Mouse (Mus musculus): ENCODE measurements around the gene Dnah10. TPM values are rescaled to one million over a fixed set of nuclear protein-coding genes. Genes with fewer than 3 reads are reported as not detected.

The Dnah10 gene
- polyA plus RNA-seq, 1 experiment from 2014 or later, result 0.12 TPM

DNA sequence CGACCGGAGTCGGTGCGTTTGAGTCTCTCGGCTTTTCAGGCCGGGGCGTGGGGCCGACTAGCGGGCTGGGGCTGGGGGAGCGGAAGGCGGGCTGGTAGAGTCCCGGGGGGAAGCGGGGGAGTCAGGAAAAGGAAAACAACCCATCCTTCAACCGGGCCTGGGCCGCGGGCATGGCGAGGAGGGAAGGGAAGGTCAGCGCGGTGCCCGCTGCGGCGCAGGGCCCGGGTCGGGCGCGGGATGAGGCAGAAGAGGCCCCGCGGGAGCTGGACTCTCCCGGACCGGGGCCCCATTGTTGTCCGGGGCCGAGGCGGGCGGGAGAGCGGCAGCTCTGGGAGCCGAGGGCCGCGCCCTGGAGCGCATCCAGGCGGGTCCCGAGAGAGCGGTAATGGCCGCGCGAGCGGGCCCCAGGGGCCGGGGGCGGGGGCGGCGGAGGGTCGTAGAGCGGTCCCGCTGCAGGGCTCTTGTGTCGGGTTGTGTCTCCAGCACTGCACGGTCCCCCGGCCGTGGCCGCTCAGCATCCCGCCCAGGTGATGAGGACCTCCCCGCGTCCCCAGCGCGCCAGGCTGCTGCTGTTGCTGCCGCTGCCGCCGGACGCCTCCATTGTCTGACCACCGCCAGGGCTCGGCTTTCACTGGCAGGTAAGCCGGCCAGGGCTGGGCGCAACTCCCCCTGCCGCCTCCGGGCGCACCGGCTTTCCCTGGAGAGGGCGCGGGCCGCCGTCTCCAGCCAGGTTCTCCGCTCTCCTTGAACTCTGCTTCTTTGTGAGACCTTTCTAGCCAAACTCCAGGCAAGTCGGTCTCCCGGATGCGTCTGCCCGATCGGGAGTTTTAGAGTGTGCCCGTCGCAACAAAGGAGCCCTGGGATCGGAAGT lies 138.2 kb downstream of the Dnah10 start:
- peak overlapping the region; percentile 94 for H3K4me2 ChIP-seq (ENCODE audit: low read depth, low read length, severe bottlenecking)
- peak overlapping the region; percentile 99 for H3K4me3 ChIP-seq (ENCODE audit: low read depth, low read length)
- H3K4me1 ChIP-seq (replicated peaks; ENCODE audit: control insufficient read depth, insufficient read depth, low read length), result peaks cover 7% of the 10 kb centered on the region; the same call in 1 of the 2 replicates
- H3K27me3 ChIP-seq (ENCODE audit: control insufficient read depth, insufficient read depth, low read length), result peaks cover 4% of the 10 kb centered on the region
- DNase-seq (ENCODE audit: low spot score) (peak; percentile 81), ATAC-seq (replicated peaks; ENCODE audit: low FRiP score) (peak; percentile 62)
- H3K9ac ChIP-seq (ENCODE audit: low read length), result peak overlapping the region; percentile 97
- H3K27ac ChIP-seq (ENCODE audit: low read depth, low read length), result peak overlapping the region; percentile 87
- under 1% methylated on average over 85 of the region's 88 CpGs for WGBS
- no peaks in the 10 kb centered on the region for H3K9me3 ChIP-seq (ENCODE audit: control insufficient read depth, low read length)
- H3K36me3 ChIP-seq (ENCODE audit: control insufficient read depth, insufficient read depth, low read length), result no peaks in the 10 kb centered on the region

DNA sequence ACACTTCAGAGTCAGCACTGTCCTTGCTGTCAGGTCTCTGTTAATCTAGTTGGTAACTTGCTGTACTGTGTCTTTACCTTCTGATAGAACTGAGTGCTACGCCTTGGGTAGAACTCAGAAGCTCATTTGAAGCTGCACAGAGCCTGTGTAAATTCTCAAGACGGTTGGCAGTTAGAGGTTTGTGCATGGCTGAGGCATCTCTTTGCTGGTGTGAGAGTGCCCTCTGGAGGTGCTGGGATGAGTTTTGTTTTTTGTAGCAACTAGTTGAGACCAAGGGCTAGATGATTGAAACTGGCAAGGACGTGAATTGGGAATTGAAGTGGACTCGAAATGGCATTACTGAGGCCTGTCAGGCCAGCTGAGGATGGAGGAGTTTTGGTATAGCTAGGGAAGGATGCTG lies 144.1 kb downstream of the Dnah10 start:
- Histone ChIP-seq H3K4me3 (ENCODE audit: low read depth, low read length) (no peak overlapping the region), H3K9me3 (ENCODE audit: control insufficient read depth, low read length) (no peaks in the 10 kb centered on the region), H3K27me3 (ENCODE audit: control insufficient read depth, insufficient read depth, low read length) (no peaks in the 10 kb centered on the region), H3K4me1 (replicated peaks; ENCODE audit: control insufficient read depth, insufficient read depth, low read length) (peaks cover 3% of the 10 kb centered on the region; the same call in 1 of the 2 replicates), H3K36me3 (ENCODE audit: control insufficient read depth, insufficient read depth, low read length) (no peaks in the 10 kb centered on the region), H3K9ac (ENCODE audit: low read length) (no peak overlapping the region), H3K4me2 (ENCODE audit: low read depth, low read length, severe bottlenecking) (no peak overlapping the region), H3K27ac (ENCODE audit: low read depth, low read length) (no peak overlapping the region)
- ATAC-seq (replicated peaks; ENCODE audit: low FRiP score) (no peak), DNase-seq (ENCODE audit: low spot score) (peak; percentile 68)
- WGBS, result 58% methylated on average over 4 of the region's 4 CpGs

DNA sequence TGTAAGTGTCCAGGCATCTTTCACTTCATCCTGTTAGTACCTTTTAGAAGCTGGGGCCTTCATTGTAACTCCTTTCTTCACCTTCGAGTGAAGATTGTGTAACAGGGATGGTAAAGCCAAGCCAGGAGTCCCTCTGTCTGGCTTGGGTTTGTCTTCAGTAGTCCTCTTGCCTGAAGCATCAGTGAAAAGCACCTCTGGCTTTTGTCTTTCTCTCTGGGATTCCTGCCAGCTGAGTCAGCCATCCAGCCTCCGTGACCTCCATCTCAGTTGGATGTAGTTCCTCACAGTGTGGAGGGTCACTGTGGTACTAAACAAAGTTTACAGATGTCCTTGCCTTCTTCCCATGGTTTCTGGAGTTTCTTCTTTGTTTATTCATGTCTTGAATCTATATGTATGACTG lies 147.1 kb downstream of the Dnah10 start:
- Histone ChIP-seq H3K4me2 (ENCODE audit: low read depth, low read length, severe bottlenecking) (no peak overlapping the region), H3K36me3 (ENCODE audit: control insufficient read depth, insufficient read depth, low read length) (no peaks in the 10 kb centered on the region), H3K4me3 (ENCODE audit: low read depth, low read length) (no peak overlapping the region), H3K27me3 (ENCODE audit: control insufficient read depth, insufficient read depth, low read length) (no peaks in the 10 kb centered on the region), H3K4me1 (replicated peaks; ENCODE audit: control insufficient read depth, insufficient read depth, low read length) (no peaks in the 10 kb centered on the region), H3K27ac (ENCODE audit: low read depth, low read length) (no peak overlapping the region), H3K9ac (ENCODE audit: low read length) (no peak overlapping the region), H3K9me3 (ENCODE audit: control insufficient read depth, low read length) (no peaks in the 10 kb centered on the region)
- ATAC-seq (replicated peaks; ENCODE audit: low FRiP score) (no peak), DNase-seq (ENCODE audit: low spot score) (no peak)
- WGBS, result 81% methylated on average over 2 of the region's 2 CpGs

DNA sequence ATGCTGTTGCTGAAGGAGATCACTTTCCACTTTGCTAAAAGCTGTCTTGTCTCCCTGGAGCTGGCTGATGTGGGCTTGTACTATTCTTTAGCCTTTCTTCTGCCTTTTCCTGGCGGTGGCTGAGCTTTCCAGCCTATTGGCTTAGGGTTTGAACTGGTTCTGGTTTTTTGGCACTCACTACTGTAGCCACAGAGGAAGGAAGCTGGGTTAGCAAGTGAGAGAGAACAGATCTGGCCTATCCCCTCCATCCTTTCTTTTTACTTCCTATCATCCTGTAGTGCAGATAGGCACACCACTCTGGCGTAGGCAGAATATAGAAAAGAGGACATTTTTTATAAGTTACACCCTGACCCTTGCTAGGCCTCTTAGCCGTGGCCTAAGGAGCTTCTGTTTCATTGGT lies 148.2 kb downstream of the Dnah10 start:
- H3K27me3 ChIP-seq (ENCODE audit: control insufficient read depth, insufficient read depth, low read length), result no peaks in the 10 kb centered on the region
- DNase-seq (ENCODE audit: low spot score) (no peak), ATAC-seq (replicated peaks; ENCODE audit: low FRiP score) (no peak)
- H3K4me2 ChIP-seq (ENCODE audit: low read depth, low read length, severe bottlenecking), result no peak overlapping the region
- no peak overlapping the region for H3K9ac ChIP-seq (ENCODE audit: low read length)
- 89% methylated on average over 3 of the region's 3 CpGs for WGBS
- H3K36me3 ChIP-seq (ENCODE audit: control insufficient read depth, insufficient read depth, low read length), result no peaks in the 10 kb centered on the region
- H3K27ac ChIP-seq (ENCODE audit: low read depth, low read length), result no peak overlapping the region
- no peaks in the 10 kb centered on the region for H3K4me1 ChIP-seq (replicated peaks; ENCODE audit: control insufficient read depth, insufficient read depth, low read length)
- H3K4me3 ChIP-seq (ENCODE audit: low read depth, low read length), result no peak overlapping the region
- H3K9me3 ChIP-seq (ENCODE audit: control insufficient read depth, low read length), result no peaks in the 10 kb centered on the region

DNA sequence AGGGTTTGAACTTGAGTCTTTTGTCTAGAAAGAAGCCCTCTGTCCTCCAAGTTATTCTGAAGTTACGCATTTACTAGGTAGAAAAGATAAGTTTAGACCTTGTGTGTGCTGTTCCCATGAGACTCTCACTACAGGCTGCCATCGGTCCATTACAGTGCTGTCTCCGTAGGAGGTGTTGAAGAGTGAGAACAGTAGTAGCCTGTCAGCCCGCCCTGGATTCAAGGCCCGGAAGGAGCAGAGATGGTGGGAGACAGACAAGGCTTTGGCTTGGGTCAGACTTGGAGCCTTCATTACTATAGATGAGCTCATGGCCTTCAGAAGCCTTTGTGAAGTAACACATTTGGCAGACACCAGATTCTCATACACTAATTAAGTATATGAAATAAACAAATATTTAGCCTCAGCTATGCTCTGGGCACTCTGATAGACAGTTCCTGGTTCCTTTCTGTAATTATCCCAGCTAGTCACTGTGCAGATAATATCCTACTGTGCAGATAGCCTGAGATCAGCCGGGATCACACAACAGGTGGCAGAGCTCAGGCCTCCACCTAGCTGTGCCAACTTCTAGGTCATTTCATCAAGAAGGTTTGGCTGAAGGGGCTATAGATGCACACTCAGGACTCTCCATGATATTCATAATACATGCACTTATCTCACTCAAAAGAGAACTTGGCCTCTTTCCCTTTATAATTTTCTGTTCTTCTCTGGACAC lies 149.2 kb downstream of the Dnah10 start:
- ATAC-seq (replicated peaks; ENCODE audit: low FRiP score), result no peak
- WGBS, result 94% methylated on average over 6 of the region's 6 CpGs

DNA sequence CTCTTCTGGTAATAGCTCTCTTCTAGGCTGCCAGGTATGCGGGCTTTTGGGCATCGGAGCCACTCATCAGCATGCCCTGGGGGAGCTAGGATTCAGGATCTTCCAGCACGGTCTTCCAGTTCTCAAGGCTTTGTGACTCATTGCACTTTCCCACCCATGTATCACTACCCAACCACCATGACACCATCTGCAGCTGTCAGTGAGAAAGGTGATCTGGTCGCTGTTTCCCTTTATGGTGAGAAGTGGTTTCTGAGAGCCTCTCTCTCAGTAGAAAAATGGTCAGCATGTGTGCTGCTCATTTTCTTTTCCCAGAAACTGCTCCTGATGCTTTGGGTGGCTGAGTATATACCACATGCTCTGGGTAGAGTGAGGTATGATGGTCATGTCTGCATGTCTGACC lies 154.4 kb downstream of the Dnah10 start:
- H3K4me1 ChIP-seq (replicated peaks; ENCODE audit: control insufficient read depth, insufficient read depth, low read length), result no peaks in the 10 kb centered on the region
- WGBS, result 96% methylated on average over 4 of the region's 4 CpGs
- no peak for DNase-seq (ENCODE audit: low spot score)
- H3K27ac ChIP-seq (ENCODE audit: low read depth, low read length), result no peak overlapping the region
- H3K27me3 ChIP-seq (ENCODE audit: control insufficient read depth, insufficient read depth, low read length), result no peaks in the 10 kb centered on the region
- ATAC-seq (replicated peaks; ENCODE audit: low FRiP score), result no peak
- no peak overlapping the region for H3K9ac ChIP-seq (ENCODE audit: low read length)
- no peak overlapping the region for H3K4me3 ChIP-seq (ENCODE audit: low read depth, low read length)
- no peaks in the 10 kb centered on the region for H3K36me3 ChIP-seq (ENCODE audit: control insufficient read depth, insufficient read depth, low read length)
- H3K4me2 ChIP-seq (ENCODE audit: low read depth, low read length, severe bottlenecking), result no peak overlapping the region
- no peaks in the 10 kb centered on the region for H3K9me3 ChIP-seq (ENCODE audit: control insufficient read depth, low read length)

More for the DNA sequence above, 149.2 kb downstream of the Dnah10 start:
- no peak overlapping the region for H3K4me3 ChIP-seq (ENCODE audit: low read depth, low read length)
- H3K36me3 ChIP-seq (ENCODE audit: control insufficient read depth, insufficient read depth, low read length), result no peaks in the 10 kb centered on the region
- DNase-seq (ENCODE audit: low spot score), result no peak
- H3K4me2 ChIP-seq (ENCODE audit: low read depth, low read length, severe bottlenecking), result no peak overlapping the region
- no peak overlapping the region for H3K27ac ChIP-seq (ENCODE audit: low read depth, low read length)
- H3K4me1 ChIP-seq (replicated peaks; ENCODE audit: control insufficient read depth, insufficient read depth, low read length), result no peaks in the 10 kb centered on the region
- no peaks in the 10 kb centered on the region for H3K9me3 ChIP-seq (ENCODE audit: control insufficient read depth, low read length)
- no peak overlapping the region for H3K9ac ChIP-seq (ENCODE audit: low read length)
- H3K27me3 ChIP-seq (ENCODE audit: control insufficient read depth, insufficient read depth, low read length), result no peaks in the 10 kb centered on the region

DNA sequence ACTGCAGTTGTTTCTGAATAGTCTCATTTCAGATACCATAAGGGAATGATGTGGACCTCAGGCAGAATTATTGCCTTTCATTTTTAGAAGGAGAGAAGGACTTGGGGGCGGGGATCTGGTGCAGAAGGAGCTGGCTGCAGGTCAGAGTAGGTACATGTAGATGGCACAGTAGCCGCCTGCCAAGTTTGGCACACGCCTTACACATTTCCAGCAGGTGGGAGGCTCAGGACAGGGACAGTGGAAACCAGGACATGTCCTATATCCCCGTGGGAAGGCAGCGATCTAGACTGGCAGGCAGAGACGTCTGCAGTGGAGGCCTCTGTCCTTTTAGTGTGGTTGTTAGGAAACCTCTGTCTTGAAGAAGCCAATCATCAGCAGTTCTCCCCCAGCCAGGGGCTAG lies 154.9 kb downstream of the Dnah10 start:
- no peak for DNase-seq (ENCODE audit: low spot score)

DNA sequence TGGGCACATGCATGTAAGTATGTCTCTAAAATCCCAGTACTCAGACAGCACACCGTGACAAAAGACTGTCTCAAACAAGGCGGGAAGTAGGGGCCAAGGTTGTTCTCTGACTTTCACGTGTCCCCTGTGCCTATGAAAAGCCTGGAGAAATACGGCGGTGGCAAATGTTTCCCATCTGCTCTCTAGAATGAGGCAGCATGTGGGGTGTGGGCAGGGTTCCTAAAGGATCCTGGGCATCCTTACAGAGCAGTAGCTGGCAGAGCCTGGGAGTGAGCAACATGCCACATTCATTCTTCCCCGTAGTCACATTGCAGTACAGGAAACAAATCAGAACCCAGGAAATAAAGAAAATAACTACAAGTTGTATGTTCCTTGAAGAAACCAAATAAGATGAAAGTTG lies 159.0 kb downstream of the Dnah10 start:
- H3K36me3 ChIP-seq (ENCODE audit: control insufficient read depth, insufficient read depth, low read length), result peaks cover 2% of the 10 kb centered on the region; the same call in 1 of the 2 replicates
- ATAC-seq (replicated peaks; ENCODE audit: low FRiP score), result no peak
- no peak overlapping the region for H3K9ac ChIP-seq (ENCODE audit: low read length)
- H3K27me3 ChIP-seq (ENCODE audit: control insufficient read depth, insufficient read depth, low read length), result no peaks in the 10 kb centered on the region
- H3K4me2 ChIP-seq (ENCODE audit: low read depth, low read length, severe bottlenecking), result no peak overlapping the region
- no peak overlapping the region for H3K4me3 ChIP-seq (ENCODE audit: low read depth, low read length)
- H3K4me1 ChIP-seq (replicated peaks; ENCODE audit: control insufficient read depth, insufficient read depth, low read length), result no peaks in the 10 kb centered on the region
- WGBS, result 94% methylated on average over 6 of the region's 6 CpGs
- H3K9me3 ChIP-seq (ENCODE audit: control insufficient read depth, low read length), result no peaks in the 10 kb centered on the region
- no peak for DNase-seq (ENCODE audit: low spot score)
- no peak overlapping the region for H3K27ac ChIP-seq (ENCODE audit: low read depth, low read length)

More for the DNA sequence above, 154.9 kb downstream of the Dnah10 start:
- H3K27ac ChIP-seq (ENCODE audit: low read depth, low read length), result no peak overlapping the region
- H3K4me2 ChIP-seq (ENCODE audit: low read depth, low read length, severe bottlenecking), result no peak overlapping the region
- no peak for ATAC-seq (replicated peaks; ENCODE audit: low FRiP score)
- H3K9me3 ChIP-seq (ENCODE audit: control insufficient read depth, low read length), result no peaks in the 10 kb centered on the region
- WGBS, result 94% methylated on average over 6 of the region's 6 CpGs
- H3K27me3 ChIP-seq (ENCODE audit: control insufficient read depth, insufficient read depth, low read length), result no peaks in the 10 kb centered on the region
- no peaks in the 10 kb centered on the region for H3K36me3 ChIP-seq (ENCODE audit: control insufficient read depth, insufficient read depth, low read length)
- no peak overlapping the region for H3K9ac ChIP-seq (ENCODE audit: low read length)
- H3K4me3 ChIP-seq (ENCODE audit: low read depth, low read length), result no peak overlapping the region
- H3K4me1 ChIP-seq (replicated peaks; ENCODE audit: control insufficient read depth, insufficient read depth, low read length), result no peaks in the 10 kb centered on the region

Measured in forebrain, embryonic 11.5 days (tissue).